Mouse (Mus musculus): ENCODE results near the gene Gm10134. TPM values are rescaled to one million over a fixed set of nuclear protein-coding genes. Genes with fewer than 3 reads are reported as not detected.

Gene Gm10134
- polyA plus RNA-seq, 1 experiment from 2014 or later, result 4.0 TPM

DNA sequence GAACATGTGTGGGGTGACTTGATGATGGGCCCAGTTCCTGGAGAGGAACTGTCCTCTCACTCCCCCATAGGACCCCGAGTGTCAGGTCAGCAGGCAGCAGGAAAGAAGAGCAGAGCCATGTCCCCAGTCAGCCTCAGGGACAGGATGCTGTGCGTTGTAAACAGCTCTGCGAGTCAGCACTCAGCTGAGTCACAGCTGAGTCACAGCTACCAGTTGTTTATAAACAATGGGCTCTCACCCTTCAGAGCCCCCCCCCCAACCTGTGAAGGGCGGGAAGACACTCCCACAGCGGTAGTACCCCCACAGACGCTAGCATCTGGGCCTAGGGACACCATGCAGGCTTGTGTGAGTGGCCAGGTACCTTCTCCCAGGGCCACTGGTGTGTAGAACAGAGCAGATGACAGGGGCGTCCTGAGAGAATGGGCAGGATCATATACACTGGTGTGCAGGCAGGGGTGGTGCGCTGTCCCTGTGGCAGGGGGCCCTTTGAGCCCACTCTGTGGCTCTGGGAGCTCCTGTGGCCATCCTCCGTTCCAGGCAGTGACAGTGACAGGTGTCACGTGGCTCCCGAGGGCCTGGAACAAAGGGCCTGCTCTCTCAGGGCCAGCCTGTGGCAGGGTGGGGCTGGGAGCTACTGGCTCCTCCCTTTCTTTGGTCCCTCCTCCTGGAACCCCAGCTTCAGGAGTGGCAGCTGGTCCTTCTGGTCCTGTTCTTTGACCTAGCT, 19.5 kb downstream of the Gm10134 start:
- Histone ChIP-seq H3K4me3 (no peak overlapping the region), H3K36me3 (peaks cover 9% of the 10 kb centered on the region; the same call in 1 of the 2 replicates), H3K9ac (peak overlapping the region; percentile 47), H3K4me2 (peak overlapping the region; percentile 16; the same call in 1 of the 2 replicates), H3K9me3 (no peaks in the 10 kb centered on the region), H3K4me1 (replicated peaks) (peaks cover 100% of the 10 kb centered on the region), H3K27me3 (no peaks in the 10 kb centered on the region), H3K27ac (replicated peaks) (peak overlapping the region; percentile 81)
- peak; percentile 49 for ATAC-seq (ENCODE audit: low read depth)
- WGBS, result 10% methylated on average over 11 of the region's 11 CpGs

DNA sequence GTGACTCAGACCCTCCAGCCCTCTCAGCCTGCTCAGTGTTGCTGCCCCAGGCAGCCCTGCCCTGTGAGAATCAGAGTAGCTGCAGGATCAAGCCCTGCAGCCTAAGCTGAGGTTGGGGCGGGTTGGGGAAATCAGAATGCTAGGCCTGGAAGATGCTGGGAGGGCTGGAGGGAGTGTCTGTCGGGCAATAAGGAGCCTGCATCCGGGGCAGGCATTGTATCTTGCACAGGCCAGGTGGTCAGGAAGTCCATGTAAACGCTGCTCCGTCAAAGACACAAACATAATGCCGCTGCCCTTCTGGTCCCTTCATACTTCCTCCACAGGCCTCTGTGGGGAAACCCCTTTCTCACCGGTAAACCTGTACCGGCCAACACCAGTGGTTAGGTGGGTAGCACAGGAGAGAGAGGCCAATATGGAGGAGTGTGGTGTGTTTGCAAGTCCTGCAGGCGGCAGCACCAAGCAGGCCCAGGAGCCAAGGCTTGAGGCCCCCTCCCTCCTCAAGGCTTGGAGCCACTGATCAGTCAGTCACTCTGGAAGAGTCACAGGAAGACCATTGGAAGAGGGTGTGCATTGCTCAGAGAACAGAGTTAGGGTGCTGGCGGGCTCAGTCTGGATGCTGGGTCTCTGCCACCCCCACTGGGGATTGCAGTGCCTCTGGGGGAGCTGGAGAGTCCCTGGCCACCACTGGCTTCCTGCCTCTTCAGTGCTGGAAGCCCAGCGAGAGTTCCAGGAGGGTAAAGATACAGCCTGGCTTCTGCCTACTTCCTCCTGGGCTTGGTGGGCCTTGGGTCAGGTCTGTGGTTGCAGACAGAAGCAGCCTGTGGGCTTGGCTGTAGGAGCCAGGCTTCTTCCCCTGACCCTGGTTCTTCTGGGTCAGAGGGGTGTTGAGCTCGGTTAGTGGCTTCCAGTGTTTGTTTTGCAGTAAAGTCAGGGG, 20.3 kb downstream of the Gm10134 start:
- H3K4me2 ChIP-seq, result peak overlapping the region; percentile 16; the same call in 1 of the 2 replicates
- peak overlapping the region; percentile 81 for H3K27ac ChIP-seq (replicated peaks)
- no peak overlapping the region for H3K4me3 ChIP-seq
- ATAC-seq (ENCODE audit: low read depth), result no peak
- H3K27me3 ChIP-seq, result no peaks in the 10 kb centered on the region
- peaks cover 100% of the 10 kb centered on the region for H3K4me1 ChIP-seq (replicated peaks)
- no peaks in the 10 kb centered on the region for H3K9me3 ChIP-seq
- 36% methylated on average over 12 of the region's 12 CpGs for WGBS
- peak overlapping the region; percentile 47 for H3K9ac ChIP-seq
- H3K36me3 ChIP-seq, result peaks cover 9% of the 10 kb centered on the region; the same call in 1 of the 2 replicates

DNA sequence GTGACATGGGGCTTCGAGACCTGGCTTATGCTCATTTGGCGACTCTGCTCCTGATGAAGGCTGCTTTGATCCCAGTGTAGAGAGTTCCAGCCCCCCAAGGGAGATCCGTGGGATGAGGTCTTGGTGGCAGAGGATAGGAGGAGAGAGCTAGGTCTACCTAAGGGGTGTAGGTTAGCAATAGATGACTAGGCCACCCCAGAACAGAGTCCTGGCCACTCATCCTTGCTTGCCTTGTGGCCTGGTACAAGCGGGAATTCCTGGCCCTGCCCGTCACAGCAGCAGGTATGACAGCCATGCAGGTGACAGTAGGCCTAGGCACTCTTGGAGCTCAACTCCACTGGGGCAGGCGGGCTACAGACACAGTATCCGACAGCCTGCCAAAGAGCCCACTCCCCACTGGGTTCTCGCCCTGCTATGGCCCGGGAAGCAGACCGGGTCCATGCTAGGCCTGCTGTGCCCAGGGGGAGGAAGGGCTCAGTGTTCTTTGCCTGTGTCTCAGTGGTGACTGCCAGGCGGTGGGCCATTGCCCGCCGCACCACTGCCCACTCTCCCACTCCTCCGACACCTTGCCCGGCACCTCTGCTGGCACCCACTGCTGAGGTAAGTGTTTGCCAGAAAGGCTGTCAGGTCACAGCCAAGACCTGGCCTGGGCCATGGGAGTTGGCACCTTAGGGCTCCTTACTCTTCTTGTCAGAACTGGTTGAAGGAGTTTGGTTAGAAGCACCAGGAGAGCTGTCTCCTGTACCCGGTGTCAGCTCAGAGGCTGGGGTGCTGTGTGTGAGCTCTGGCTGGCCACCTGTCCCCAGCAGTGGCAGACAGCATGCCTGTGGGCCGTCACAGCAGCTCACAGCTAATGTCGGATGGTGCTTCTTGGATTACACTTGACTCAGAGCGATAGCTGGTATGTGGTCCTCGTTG, 21.8 kb downstream of the Gm10134 start:
- peaks cover under 1% of the 10 kb centered on the region; the same call in 1 of the 2 replicates for H3K36me3 ChIP-seq
- WGBS, result 84% methylated on average over 20 of the region's 20 CpGs
- peak overlapping the region; percentile 3; the same call in 1 of the 2 replicates for H3K9ac ChIP-seq
- H3K27me3 ChIP-seq, result no peaks in the 10 kb centered on the region
- no peak overlapping the region for H3K27ac ChIP-seq (replicated peaks)
- no peak for ATAC-seq (ENCODE audit: low read depth)
- H3K4me1 ChIP-seq (replicated peaks), result peaks cover 100% of the 10 kb centered on the region
- no peaks in the 10 kb centered on the region for H3K9me3 ChIP-seq
- no peak overlapping the region for H3K4me2 ChIP-seq
- H3K4me3 ChIP-seq, result no peak overlapping the region

DNA sequence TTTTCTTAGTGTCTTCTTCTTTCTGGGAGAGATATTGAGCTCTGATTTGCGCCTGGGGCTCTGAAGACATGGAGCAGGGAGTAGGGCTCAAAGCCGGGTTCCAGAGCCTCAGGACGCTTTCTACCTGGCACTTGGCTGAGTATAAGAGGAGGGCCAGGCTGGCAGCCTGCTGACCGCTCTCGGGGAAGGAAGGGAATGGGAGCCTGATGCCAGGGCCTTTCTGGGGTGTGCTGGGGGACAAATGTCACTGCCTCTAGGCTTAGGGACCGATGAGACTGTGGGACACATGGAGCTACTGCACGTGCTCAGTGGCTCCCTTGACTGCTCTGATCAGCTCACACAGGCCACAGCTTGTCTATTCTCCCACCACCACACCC, 22.4 kb downstream of the Gm10134 start:
- ATAC-seq (ENCODE audit: low read depth), result no peak
- Histone ChIP-seq H3K9me3 (no peaks in the 10 kb centered on the region), H3K9ac (peak overlapping the region; percentile 3; the same call in 1 of the 2 replicates), H3K36me3 (no peaks in the 10 kb centered on the region), H3K27me3 (no peaks in the 10 kb centered on the region), H3K27ac (replicated peaks) (no peak overlapping the region), H3K4me1 (replicated peaks) (peaks cover 100% of the 10 kb centered on the region), H3K4me3 (no peak overlapping the region), H3K4me2 (no peak overlapping the region)
- WGBS, result 87% methylated on average over 7 of the region's 7 CpGs

DNA sequence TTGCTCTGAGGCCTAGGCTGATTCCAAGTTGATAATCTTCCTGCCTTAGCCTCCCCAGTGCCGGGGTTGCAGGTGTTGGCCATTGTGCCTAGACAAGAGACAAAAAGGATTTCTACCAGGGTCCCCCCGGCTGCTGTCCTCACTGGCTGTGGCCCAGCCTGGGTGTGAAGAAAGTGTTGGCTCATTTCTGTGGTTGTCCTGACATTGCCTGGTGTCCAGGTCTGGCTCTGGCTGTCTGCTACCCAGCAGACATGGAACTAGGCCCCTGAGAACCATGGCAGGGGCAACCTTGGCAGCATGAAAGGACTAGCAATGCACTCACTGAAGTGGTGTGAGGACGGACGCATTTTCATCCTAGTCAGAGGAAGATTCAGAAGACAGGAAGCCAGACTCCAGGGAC, 24.0 kb downstream of the Gm10134 start:
- H3K4me3 ChIP-seq, result no peak overlapping the region
- 0 out of 2 replicates have a peak overlapping the region, but pooled peaks have one; percentile 34 for H3K9ac ChIP-seq
- no peak for ATAC-seq (ENCODE audit: low read depth)
- no peaks in the 10 kb centered on the region for H3K9me3 ChIP-seq
- H3K36me3 ChIP-seq, result no peaks in the 10 kb centered on the region
- WGBS, result 76% methylated on average over 4 of the region's 4 CpGs
- peak overlapping the region; percentile 54 for H3K27ac ChIP-seq (replicated peaks)
- H3K4me1 ChIP-seq (replicated peaks), result peaks cover 100% of the 10 kb centered on the region
- no peak overlapping the region for H3K4me2 ChIP-seq
- H3K27me3 ChIP-seq, result no peaks in the 10 kb centered on the region

DNA sequence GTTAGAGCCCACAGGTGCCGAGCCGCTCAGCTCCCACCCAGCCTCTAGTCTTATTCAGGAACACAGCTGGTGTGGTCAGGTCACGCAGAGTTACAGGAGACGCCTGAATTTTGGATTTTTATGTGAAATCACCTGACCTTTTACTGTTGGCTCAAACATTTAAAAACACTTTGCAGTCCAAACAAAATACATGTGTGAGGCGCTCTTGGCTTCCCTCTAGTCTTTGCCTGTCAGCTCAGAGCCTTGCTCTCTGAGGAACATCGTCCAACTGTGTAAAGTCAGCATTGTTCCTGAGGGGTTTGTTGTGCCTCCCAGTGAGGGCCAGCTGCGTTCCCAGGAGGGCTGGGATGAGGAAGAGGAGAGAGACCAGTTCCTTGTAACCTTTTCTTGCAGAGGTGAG, 24.4 kb downstream of the Gm10134 start:
- H3K4me1 ChIP-seq (replicated peaks), result peaks cover 100% of the 10 kb centered on the region
- H3K4me3 ChIP-seq, result no peak overlapping the region
- WGBS, result 62% methylated on average over 7 of the region's 7 CpGs
- no peaks in the 10 kb centered on the region for H3K36me3 ChIP-seq
- no peaks in the 10 kb centered on the region for H3K9me3 ChIP-seq
- no peak overlapping the region for H3K4me2 ChIP-seq
- H3K27me3 ChIP-seq, result no peaks in the 10 kb centered on the region
- H3K27ac ChIP-seq (replicated peaks), result peak overlapping the region; percentile 54; the same call in 1 of the 2 replicates
- H3K9ac ChIP-seq, result 0 out of 2 replicates have a peak overlapping the region, but pooled peaks have one; percentile 34
- ATAC-seq (ENCODE audit: low read depth), result no peak

DNA sequence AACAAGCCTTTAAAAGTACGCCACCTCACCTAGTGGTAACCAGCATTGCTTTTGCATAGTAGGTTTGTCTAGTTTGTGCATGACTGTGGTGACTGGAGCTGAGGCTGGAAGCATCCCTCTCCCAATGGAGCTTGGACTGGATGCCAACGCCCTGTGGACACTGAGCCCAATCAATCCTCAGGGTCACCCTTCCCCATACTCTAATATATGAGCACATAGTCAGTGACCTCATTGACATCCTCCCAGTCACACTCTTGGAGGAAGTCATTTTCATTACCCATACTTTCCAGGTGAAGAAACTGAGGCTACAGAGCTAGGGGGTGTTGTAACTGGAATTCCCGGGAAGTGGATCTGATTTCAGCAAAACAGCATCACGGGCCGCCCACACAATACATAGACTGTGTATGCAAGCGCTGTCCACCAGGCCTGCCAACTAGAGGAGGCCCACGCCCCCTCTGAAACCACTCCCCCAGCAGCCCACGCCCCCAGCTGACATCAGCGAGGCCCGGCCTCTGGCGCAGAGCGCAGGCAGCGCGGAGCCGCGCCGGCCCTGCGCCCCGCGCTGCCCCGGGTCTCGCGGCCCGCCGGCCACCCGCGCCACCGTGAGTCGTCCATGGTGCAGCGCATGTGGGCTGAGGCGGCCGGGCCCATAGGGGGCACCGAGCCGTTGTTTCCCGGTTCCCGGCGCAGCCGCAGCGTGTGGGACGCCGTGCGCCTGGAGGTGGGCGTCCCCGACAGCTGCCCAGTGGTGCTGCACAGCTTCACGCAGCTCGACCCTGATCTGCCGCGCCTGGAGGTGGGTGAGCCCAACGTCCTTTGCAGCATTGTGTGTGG, 27.3 kb downstream of the Gm10134 start:
- WGBS, result 3% methylated on average over 49 of the region's 49 CpGs
- H3K27ac ChIP-seq (replicated peaks), result peak overlapping the region; percentile 93
- H3K27me3 ChIP-seq, result no peaks in the 10 kb centered on the region
- peak overlapping the region; percentile 59 for H3K4me3 ChIP-seq
- H3K9ac ChIP-seq, result peak overlapping the region; percentile 85
- peak overlapping the region; percentile 76 for H3K4me2 ChIP-seq
- H3K9me3 ChIP-seq, result no peaks in the 10 kb centered on the region
- no peaks in the 10 kb centered on the region for H3K36me3 ChIP-seq
- peaks cover 100% of the 10 kb centered on the region for H3K4me1 ChIP-seq (replicated peaks)
- peak; percentile 89 for ATAC-seq (ENCODE audit: low read depth)

DNA sequence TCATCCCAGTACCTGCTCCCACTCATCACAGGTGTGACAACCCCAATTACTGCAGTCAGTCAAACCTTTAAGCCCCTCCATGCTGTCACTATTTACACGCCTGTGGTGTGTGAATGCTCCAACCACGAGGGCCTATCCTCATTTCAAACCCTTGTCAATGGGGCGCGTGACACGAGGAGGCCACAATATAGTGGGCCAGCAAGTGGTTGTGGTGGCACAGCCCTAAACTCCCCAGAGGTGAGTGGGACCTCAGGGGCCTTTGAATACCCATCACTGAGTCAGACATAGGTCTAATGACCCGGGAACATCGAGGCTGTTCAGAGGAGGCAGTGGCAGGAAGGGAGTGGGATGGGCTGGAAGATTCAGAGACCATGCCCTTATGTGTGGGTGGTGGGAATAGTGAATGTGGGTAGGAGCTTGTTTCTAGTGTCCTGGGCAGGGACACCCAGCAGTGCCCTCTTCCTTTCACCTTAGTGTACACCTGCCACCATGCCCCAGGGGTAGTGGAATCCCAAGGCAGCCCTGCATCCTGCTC, 28.1 kb downstream of the Gm10134 start:
- no peaks in the 10 kb centered on the region for H3K36me3 ChIP-seq
- peak overlapping the region; percentile 76 for H3K4me2 ChIP-seq
- peak overlapping the region; percentile 85 for H3K9ac ChIP-seq
- 53% methylated on average over 7 of the region's 7 CpGs for WGBS
- peak; percentile 12; the same call in 1 of the 2 replicates for ATAC-seq (ENCODE audit: low read depth)
- H3K9me3 ChIP-seq, result no peaks in the 10 kb centered on the region
- H3K27ac ChIP-seq (replicated peaks), result peak overlapping the region; percentile 93
- H3K4me3 ChIP-seq, result peak overlapping the region; percentile 59
- no peaks in the 10 kb centered on the region for H3K27me3 ChIP-seq
- peaks cover 100% of the 10 kb centered on the region for H3K4me1 ChIP-seq (replicated peaks)

DNA sequence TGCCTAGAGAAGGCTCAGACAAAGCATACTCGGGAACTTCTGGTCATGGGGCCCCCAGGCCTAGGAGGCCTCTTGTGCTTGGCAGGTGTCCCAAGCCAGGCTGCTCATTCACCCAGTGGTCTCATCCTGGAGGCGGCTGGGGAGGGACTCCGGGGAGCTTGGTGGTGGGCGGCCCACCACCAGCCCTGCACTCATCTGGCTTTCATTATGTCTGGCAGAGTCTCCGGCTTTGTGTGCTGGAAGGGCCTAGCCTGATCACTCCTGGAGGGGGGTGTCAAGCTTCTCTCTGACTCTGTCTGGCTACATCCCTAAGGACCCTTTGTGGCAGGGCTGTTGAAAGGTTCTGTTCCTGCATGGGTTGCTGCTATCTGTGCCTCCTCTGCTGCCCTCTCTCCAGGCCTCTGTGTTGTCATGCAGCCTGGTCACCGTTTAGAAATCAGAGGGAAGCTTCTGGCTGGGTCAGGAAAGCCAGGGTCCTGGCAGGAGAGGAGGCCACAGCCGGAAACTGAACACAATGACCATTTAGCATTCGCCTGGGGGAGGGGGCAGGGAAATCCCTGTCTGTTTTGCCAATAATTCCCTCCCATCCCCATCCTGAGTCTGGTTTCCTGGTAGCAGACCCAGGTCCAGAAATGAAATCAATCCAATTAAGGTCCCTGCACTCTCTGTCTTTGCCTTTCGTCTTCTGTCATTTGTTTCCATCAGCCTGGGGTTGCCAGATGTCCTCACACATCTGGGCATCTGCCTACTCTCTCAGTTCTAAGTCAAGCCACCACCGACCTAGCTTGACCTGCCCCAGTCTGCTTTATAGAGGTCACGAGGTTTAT, 28.8 kb downstream of the Gm10134 start:
- ATAC-seq (ENCODE audit: low read depth), result peak; percentile 34
- Histone ChIP-seq H3K27me3 (no peaks in the 10 kb centered on the region), H3K36me3 (no peaks in the 10 kb centered on the region), H3K4me3 (peak overlapping the region; percentile 59), H3K9me3 (no peaks in the 10 kb centered on the region), H3K9ac (peak overlapping the region; percentile 85), H3K27ac (replicated peaks) (peak overlapping the region; percentile 93), H3K4me1 (replicated peaks) (peaks cover 100% of the 10 kb centered on the region), H3K4me2 (peak overlapping the region; percentile 76)
- WGBS, result 17% methylated on average over 11 of the region's 11 CpGs

DNA sequence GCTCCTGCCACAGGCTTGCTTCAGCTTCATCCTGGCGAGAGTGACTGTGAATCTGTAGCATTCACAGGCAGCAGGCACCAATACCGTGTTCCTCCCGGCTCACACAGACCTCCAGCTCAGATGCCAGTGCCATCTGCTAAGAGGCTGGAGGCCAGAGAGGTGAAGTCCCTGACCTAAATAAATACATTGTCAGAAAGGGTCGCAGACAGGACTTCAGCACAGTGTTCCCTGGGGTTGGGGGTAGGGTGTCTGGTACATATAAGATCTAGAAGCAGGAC, 29.3 kb downstream of the Gm10134 start:
- Histone ChIP-seq H3K9me3 (no peaks in the 10 kb centered on the region), H3K36me3 (0 out of 2 replicates have a peak, but pooled peaks cover 2% of the 10 kb centered on the region), H3K4me2 (peak overlapping the region; percentile 76), H3K27ac (replicated peaks) (peak overlapping the region; percentile 93), H3K4me3 (peak overlapping the region; percentile 59), H3K27me3 (no peaks in the 10 kb centered on the region), H3K9ac (peak overlapping the region; percentile 85), H3K4me1 (replicated peaks) (peaks cover 100% of the 10 kb centered on the region)
- WGBS, result 34% methylated on average over 4 of the region's 4 CpGs
- ATAC-seq (ENCODE audit: low read depth), result no peak
